Mouse (Mus musculus): ENCODE measurements around the gene Slc36a4.

DNA sequence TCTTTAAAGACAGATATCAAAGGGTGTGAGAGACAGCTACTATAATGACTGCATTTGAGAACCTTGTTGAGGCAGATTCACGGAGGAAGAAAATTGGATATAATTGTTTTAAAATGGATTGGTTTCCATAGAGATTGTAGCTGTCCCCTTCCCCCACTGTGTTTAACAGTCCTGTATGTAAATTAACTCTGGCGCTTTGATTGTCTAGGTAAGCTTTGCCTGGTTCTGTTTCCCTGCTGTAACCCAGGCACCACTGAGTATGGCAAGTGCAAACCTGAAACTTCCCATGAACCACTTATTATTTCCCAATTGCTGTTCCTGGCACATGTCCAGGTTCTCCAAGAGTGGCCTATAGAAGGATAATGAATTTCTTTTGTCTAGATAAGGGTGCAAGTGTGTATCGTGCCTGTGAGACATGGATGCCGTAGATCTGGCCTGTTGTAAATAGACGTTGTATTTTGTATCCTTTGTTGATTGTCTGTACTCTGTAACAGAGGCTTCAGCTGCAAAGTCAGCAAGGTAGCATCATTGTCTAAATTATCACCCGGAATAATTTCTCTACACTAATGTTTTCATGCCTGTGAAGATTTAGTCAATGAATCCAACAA, 11.8 kb downstream of the Slc36a4 start:
- TF ChIP-seq MYOD1 (IDR thresholded peaks at IDR 0.05; ENCODE audit: control insufficient read depth in 1 of 3, insufficient read length in 2 of 3, low read depth in 2 of 3) (no peak), REST (IDR thresholded peaks at IDR 0.05; ENCODE audit: insufficient read depth, insufficient read length) (no peak)

Measured in myocyte (in vitro differentiated cells).